Mouse (Mus musculus): ENCODE results near the gene Klhl30. TPM values are rescaled to one million over a fixed set of nuclear protein-coding genes. Genes with fewer than 3 reads are reported as not detected.

The Klhl30 gene
- total RNA-seq, 2 experiments from 2014 or later, result 49.9 to 89.8 TPM

GRCm38 (mm10) chr1:91367295-91367694, 16.5 kb downstream of the Klhl30 start:
- no peak for TF ChIP-seq CTCF (IDR thresholded peaks at IDR 0.05)
- intact Hi-C loops (cut with DNase I), result no loop called here
- DNase-seq, result no peak
- Histone ChIP-seq H3K4me3 (no peak overlapping the region), H3K27ac (no peak overlapping the region)

- intact Hi-C loops (cut with DNase I), result no loop called here
- no peak for TF ChIP-seq CTCF (IDR thresholded peaks at IDR 0.05)
Observed at GRCm38 (mm10) chr1:91369408-91369807, 18.6 kb downstream of the Klhl30 start.

GRCm38 (mm10) chr1:91370055-91370454, 19.2 kb downstream of the Klhl30 start:
- no peak for DNase-seq
- intact Hi-C loops (cut with DNase I), result no loop called here
- Histone ChIP-seq H3K4me3 (no peak overlapping the region), H3K27ac (no peak overlapping the region)
- no peak for TF ChIP-seq CTCF (IDR thresholded peaks at IDR 0.05)

More at GRCm38 (mm10) chr1:91369408-91369807, 18.6 kb downstream of the Klhl30 start:
- Histone ChIP-seq H3K4me3 (no peak overlapping the region), H3K27ac (no peak overlapping the region)
- DNase-seq, result no peak

GRCm38 (mm10) chr1:91373414-91373835, 22.6 kb downstream of the Klhl30 start:
- no peak overlapping the region for H3K4me3 ChIP-seq
- intact Hi-C loops (cut with DNase I), result no loop called here
- no peak for TF ChIP-seq CTCF (IDR thresholded peaks at IDR 0.05)
- H3K27ac ChIP-seq, result peak overlapping the region; percentile 56
- DNase-seq, result peak; percentile 42

- Histone ChIP-seq H3K27ac (peak overlapping the region; percentile 6; the same call in 1 of the 2 replicates), H3K4me3 (no peak overlapping the region)
- peak; percentile 85 for TF ChIP-seq CTCF (IDR thresholded peaks at IDR 0.05)
- peak; percentile 85 for DNase-seq
- intact Hi-C loops (cut with DNase I), result loop anchor here (1.0 to 10.0 kb wide), 2 partner anchors 33 to 126 kb away; partner anchors contain the start of gene Ube2f
Observed at GRCm38 (mm10) chr1:91380453-91381090, 29.8 kb downstream of the Klhl30 start.

GRCm38 (mm10) chr1:91381091-91381471, 30.3 kb downstream of the Klhl30 start:
- intact Hi-C loops (cut with DNase I), result loop anchor here (10.0 kb wide), 1 partner anchor 126 kb away; the partner anchor contains the start of gene Ube2f
- Histone ChIP-seq H3K4me3 (no peak overlapping the region), H3K27ac (no peak overlapping the region)
- no peak for DNase-seq
- no peak for TF ChIP-seq CTCF (IDR thresholded peaks at IDR 0.05)

GRCm38 (mm10) chr1:91390369-91390768, 39.6 kb downstream of the Klhl30 start:
- no peak for DNase-seq
- no peak overlapping the region for H3K27ac ChIP-seq
- no peak overlapping the region for H3K4me3 ChIP-seq
- intact Hi-C loops (cut with DNase I), result no loop called here
- no peak for TF ChIP-seq CTCF (IDR thresholded peaks at IDR 0.05)

- intact Hi-C loops (cut with DNase I), result no loop called here
- TF ChIP-seq CTCF (IDR thresholded peaks at IDR 0.05), result no peak
- DNase-seq, result no peak
- peak overlapping the region; percentile 97 for H3K27ac ChIP-seq
- H3K4me3 ChIP-seq, result peak overlapping the region; percentile 92
Observed at GRCm38 (mm10) chr1:91397927-91398259, 47.1 kb downstream of the Klhl30 start.

- no peak for TF ChIP-seq CTCF (IDR thresholded peaks at IDR 0.05)
- Histone ChIP-seq H3K4me3 (peak within 1 kb of the TSS; percentile 92), H3K27ac (peak within 1 kb of the TSS; percentile 97)
- intact Hi-C loops (cut with DNase I), result no loop called here
- DNase-seq, result peak; percentile 91
Observed at GRCm38 (mm10) chr1:91398260-91399062, 47.6 kb downstream of the Klhl30 start, which contains the start of gene Ilkap. Gene Ilkap, minus strand, starts transcription at chr1:91398815.

GRCm38 (mm10) chr1:91404976-91405375, 54.2 kb downstream of the Klhl30 start:
- DNase-seq, result no peak
- TF ChIP-seq CTCF (IDR thresholded peaks at IDR 0.05), result no peak
- intact Hi-C loops (cut with DNase I), result no loop called here
- H3K4me3 ChIP-seq, result no peak overlapping the region
- H3K27ac ChIP-seq, result no peak overlapping the region

- peak; percentile 91 for DNase-seq
- intact Hi-C loops (cut with DNase I), result no loop called here
- TF ChIP-seq CTCF (IDR thresholded peaks at IDR 0.05), result no peak
- H3K4me3 ChIP-seq, result peak overlapping the region; percentile 46
- H3K27ac ChIP-seq, result peak overlapping the region; percentile 70
Observed at GRCm38 (mm10) chr1:91405406-91406169, 54.8 kb downstream of the Klhl30 start.

GRCm38 (mm10) chr1:91407819-91408218, 57.0 kb downstream of the Klhl30 start:
- H3K4me3 ChIP-seq, result no peak overlapping the region
- intact Hi-C loops (cut with DNase I), result no loop called here
- peak; percentile 52 for DNase-seq
- no peak overlapping the region for H3K27ac ChIP-seq
- no peak for TF ChIP-seq CTCF (IDR thresholded peaks at IDR 0.05)
